Mouse (Mus musculus) gastrocnemius, postnatal 14 days (tissue): ENCODE measurements at regions not wholly inside any gene's neighbourhood (a gene's known extent, or its start where the extent isn't known, plus 50 kb on each side); places are given as distances from the start of the nearest gene placed in this dataset.

Source experiments
- DNase-seq: peaks from one replicate; pipeline ENCODE4 v3.0.0; 2021; ENCODE audit warnings: mixed read lengths
- intact Hi-C: fragments of 180-260 bp; cut with DNase I; formaldehyde crosslinking; loops from one replicate; pipeline ENCODE4 v1.15.1; 2025; ENCODE audit warnings: low total_unique reads

DNA sequence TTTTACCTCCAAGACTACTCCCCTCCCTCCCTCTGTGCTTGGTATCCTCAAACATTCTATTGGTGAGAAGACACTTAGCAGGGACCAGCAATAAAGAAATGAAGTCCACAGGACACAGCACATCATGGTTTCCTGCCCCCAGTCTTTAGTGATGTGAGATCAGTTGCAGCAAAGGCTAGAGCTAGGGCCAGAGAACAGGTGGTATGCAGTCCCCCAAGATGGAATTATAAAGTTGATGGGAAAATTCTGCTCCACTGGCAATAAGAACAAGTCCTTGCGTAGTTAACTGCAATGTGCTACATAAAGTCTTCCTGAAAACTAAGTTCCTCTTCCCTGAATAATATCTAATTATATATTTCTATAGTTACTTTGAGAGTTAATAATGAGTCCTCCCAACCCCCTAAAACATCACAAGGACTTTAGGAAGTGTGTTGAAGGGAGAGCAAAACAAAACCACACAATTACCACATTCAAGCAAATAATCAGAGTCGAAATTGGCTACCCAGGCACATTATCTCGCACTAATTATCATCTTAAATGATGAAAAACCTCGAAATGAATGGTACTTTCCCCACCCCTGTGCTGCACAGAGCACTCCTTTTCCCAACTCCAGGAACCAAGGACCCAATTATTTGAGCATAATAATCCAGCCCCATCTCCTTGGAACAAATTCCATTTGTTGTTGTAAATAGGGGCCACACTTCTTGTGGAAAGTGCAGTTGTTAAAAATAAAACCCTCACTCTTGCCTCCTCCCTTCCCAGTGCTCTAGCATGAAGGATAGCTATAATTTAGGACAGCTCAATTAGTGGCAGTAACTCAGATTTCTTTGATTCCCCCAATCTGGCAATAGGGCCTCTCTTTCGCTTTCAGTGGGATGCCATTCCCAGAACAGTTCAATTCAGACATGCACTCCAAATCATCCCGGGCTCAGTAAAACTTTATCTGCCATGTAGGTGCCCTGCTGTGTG is 2724.2 kb upstream of the Lrrc6 start:
- intact Hi-C loops: no loop called here
- no peak for DNase-seq

- intact Hi-C loops: no loop called here
These were observed 2722.7 kb upstream of the Lrrc6 start for GRCm38 (mm10) chr15:69223411-69223810.

GRCm38 (mm10) chr15:69222391-69222790 is 2721.7 kb upstream of the Lrrc6 start:
- intact Hi-C loops: no loop called here
- no peak for DNase-seq

More at GRCm38 (mm10) chr15:69223411-69223810, 2722.7 kb upstream of the Lrrc6 start:
- no peak for DNase-seq
